Mouse (Mus musculus): ENCODE data around the gene Sh3bgrl2. TPM values are rescaled to one million over a fixed set of nuclear protein-coding genes. Genes with fewer than 3 reads are reported as not detected.

The Sh3bgrl2 gene
- polyA plus RNA-seq, 1 experiment = 5.8 TPM

DNA sequence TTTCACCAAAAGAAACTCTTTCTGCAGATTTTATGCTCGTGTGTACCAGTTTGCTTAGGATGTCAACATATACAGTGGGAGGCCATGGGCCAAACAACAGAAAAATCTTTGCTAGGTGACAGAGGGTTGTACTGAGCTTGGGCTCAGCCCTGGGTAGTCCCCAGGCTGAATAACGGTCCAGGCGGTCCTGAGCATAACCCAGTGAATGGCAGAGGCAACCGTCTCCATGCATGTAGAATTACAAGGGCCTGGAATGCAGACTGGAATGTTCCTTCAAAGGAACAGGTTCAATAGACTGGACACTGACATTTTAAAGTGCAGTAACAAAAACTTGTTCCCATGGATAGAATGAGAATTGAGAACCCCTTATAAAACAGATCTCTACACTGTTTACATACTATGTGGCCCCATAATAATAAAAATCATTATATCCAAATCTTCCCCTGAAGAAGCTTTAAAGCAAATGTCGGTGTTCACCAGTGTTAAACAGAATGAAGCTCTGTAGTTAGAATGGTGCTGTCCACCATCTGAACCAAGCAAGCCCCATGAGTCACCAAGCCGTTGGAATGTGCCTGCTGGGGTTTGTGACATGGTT, 54.1 kb downstream of the Sh3bgrl2 start:
- no peak for TF ChIP-seq CTCF (IDR thresholded peaks at IDR 0.05; ENCODE audit: control insufficient read depth, insufficient read depth, insufficient replicate concordance, low read depth, low read length)
- no peak for TF ChIP-seq POLR2A (IDR thresholded peaks at IDR 0.05; ENCODE audit: control insufficient read depth, low read depth, low read length)
- no peaks in the 10 kb centered on the region for H3K27me3 ChIP-seq (ENCODE audit: control insufficient read depth, insufficient read depth, low read length)
- H3K4me3 ChIP-seq (ENCODE audit: control insufficient read depth, low read depth, low read length) = no peak overlapping the region
- no peaks in the 10 kb centered on the region for H3K4me1 ChIP-seq (ENCODE audit: control insufficient read depth, insufficient read depth, low read length)
- H3K27ac ChIP-seq (ENCODE audit: control insufficient read depth, insufficient read depth, low read depth, low read length) = no peak overlapping the region
- H3K36me3 ChIP-seq (ENCODE audit: control insufficient read depth, insufficient read depth, low read length) = no peaks in the 10 kb centered on the region

DNA sequence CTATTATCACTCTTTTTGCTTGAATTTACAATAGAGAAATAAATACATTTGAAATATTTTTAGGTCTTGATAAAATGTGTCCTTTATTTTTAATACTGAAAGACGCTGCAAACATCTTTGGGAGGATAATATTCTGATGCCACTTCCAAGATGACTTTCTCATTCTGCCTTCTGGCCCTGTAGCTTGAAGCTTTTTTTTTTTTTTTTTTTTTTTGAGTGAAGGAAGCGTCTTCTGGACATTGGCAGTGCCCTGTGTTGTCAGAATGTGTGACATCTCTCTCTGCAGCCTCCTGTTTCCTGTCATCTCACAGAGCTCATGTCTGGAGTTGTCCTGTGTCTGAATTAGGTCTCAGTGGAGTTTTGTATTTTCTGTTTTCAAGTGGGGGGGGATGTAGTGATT, 55.0 kb downstream of the Sh3bgrl2 start:
- Histone ChIP-seq H3K27ac (ENCODE audit: control insufficient read depth, insufficient read depth, low read depth, low read length) (no peak overlapping the region), H3K4me3 (ENCODE audit: control insufficient read depth, low read depth, low read length) (no peak overlapping the region), H3K36me3 (ENCODE audit: control insufficient read depth, insufficient read depth, low read length) (no peaks in the 10 kb centered on the region), H3K27me3 (ENCODE audit: control insufficient read depth, insufficient read depth, low read length) (no peaks in the 10 kb centered on the region), H3K4me1 (ENCODE audit: control insufficient read depth, insufficient read depth, low read length) (no peaks in the 10 kb centered on the region)
- TF ChIP-seq CTCF (IDR thresholded peaks at IDR 0.05; ENCODE audit: control insufficient read depth, insufficient read depth, insufficient replicate concordance, low read depth, low read length) (no peak), POLR2A (IDR thresholded peaks at IDR 0.05; ENCODE audit: control insufficient read depth, low read depth, low read length) (no peak)

DNA sequence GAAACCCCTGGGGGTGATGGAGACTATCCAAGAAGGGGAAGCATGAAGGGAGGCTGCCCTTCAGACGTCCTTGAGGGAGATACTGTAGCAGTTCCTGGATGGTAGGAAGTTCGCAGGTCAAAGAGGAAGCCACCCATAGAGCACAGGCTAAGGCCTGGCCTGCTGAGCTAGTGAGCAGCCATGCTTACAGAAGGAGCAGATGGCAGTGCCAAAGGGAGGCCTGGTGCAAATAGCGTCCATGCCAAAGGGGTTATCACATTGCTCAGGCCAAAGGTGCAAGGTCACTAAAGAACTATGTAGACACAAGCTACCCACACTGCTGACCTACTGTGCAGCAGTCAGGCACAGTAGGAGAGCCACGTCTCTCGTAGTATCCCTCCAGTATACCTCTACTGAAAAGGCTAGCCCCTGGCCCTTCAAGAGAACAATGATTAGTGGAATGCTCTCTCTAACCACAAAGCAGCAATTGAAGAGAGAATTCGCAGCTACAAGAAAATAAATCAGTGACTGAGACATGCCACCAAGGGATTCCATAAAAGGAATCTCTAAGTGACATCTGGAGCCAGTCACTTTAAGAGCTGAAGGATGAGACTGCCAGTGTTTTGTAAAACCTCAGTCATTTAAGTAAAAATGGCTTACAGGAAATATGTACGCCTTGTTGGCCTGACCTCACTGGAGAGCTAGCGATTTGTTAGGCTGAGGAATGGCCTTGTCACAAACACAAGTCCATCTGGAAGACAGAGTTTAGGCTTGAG, 57.9 kb downstream of the Sh3bgrl2 start:
- no peak for TF ChIP-seq POLR2A (IDR thresholded peaks at IDR 0.05; ENCODE audit: control insufficient read depth, low read depth, low read length)
- no peak for TF ChIP-seq CTCF (IDR thresholded peaks at IDR 0.05; ENCODE audit: control insufficient read depth, insufficient read depth, insufficient replicate concordance, low read depth, low read length)
- Histone ChIP-seq H3K27me3 (ENCODE audit: control insufficient read depth, insufficient read depth, low read length) (no peaks in the 10 kb centered on the region), H3K4me3 (ENCODE audit: control insufficient read depth, low read depth, low read length) (no peak overlapping the region), H3K4me1 (ENCODE audit: control insufficient read depth, insufficient read depth, low read length) (no peaks in the 10 kb centered on the region), H3K27ac (ENCODE audit: control insufficient read depth, insufficient read depth, low read depth, low read length) (no peak overlapping the region), H3K36me3 (ENCODE audit: control insufficient read depth, insufficient read depth, low read length) (no peaks in the 10 kb centered on the region)

DNA sequence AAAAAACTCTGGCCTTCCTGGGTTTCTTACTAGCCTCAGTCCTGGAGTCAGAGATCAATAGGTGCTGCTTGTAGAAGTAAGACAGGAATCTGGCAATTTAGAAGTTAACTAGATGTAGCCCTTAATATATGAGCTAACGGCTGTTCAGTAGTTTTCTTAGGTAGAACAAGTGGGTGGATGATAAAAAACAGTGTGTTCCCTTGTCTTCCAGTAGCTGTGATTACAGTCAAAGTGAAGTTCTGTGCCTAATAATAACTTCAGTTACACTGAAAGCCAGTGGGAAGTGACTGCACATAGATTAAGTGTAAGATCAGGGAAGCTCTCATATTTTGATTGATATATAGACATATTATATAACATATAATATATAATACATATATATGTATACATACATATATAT, 60.0 kb downstream of the Sh3bgrl2 start:
- Histone ChIP-seq H3K27ac (ENCODE audit: control insufficient read depth, insufficient read depth, low read depth, low read length) (no peak overlapping the region), H3K4me3 (ENCODE audit: control insufficient read depth, low read depth, low read length) (no peak overlapping the region), H3K4me1 (ENCODE audit: control insufficient read depth, insufficient read depth, low read length) (no peaks in the 10 kb centered on the region), H3K27me3 (ENCODE audit: control insufficient read depth, insufficient read depth, low read length) (no peaks in the 10 kb centered on the region), H3K36me3 (ENCODE audit: control insufficient read depth, insufficient read depth, low read length) (no peaks in the 10 kb centered on the region)
- TF ChIP-seq CTCF (IDR thresholded peaks at IDR 0.05; ENCODE audit: control insufficient read depth, insufficient read depth, insufficient replicate concordance, low read depth, low read length) = no peak
- no peak for TF ChIP-seq POLR2A (IDR thresholded peaks at IDR 0.05; ENCODE audit: control insufficient read depth, low read depth, low read length)

DNA sequence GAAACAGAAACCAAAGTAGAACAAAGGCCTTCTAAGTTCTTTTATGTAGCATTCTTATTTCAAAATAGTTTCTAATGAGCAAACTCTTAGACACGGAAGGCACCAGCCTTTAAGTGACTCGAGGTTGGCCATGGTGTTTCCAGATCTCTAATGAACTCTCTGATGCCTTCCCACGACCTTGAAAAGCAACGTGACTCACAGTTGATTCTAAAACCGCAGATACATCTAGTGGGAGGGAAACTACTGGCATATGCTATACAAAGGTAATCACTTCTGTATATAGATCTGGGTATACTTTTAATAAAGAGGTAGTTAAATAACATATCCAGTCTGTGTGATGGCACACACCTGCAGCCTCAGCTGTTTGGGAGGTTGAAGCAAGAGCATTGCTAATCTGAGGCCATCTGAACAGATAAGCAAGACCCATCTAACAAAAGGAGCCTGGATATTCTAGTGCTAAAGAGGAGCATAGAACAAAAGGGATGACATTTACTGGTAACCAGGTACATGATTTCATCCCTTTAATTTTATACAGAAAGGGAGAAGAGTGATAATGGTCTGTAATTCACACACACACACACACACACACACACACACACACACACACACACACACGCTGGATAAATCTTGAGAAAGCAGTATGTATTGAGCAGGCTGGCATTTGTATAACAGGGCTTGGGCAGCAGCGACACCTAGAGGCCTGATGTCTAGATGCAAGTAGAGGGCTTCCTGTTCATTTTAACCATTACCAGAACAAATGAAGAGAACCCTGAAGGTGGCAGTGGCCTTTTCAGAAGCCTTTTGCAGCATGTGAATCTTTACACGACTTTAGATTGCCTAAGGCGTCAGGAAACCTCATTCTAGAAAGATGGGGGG, 61.5 kb downstream of the Sh3bgrl2 start:
- TF ChIP-seq POLR2A (IDR thresholded peaks at IDR 0.05; ENCODE audit: control insufficient read depth, low read depth, low read length) (no peak), CTCF (IDR thresholded peaks at IDR 0.05; ENCODE audit: control insufficient read depth, insufficient read depth, insufficient replicate concordance, low read depth, low read length) (no peak; the same call in 1 of the 2 replicates)
- H3K27ac ChIP-seq (ENCODE audit: control insufficient read depth, insufficient read depth, low read depth, low read length) = no peak overlapping the region
- H3K36me3 ChIP-seq (ENCODE audit: control insufficient read depth, insufficient read depth, low read length) = no peaks in the 10 kb centered on the region
- no peaks in the 10 kb centered on the region for H3K4me1 ChIP-seq (ENCODE audit: control insufficient read depth, insufficient read depth, low read length)
- no peak overlapping the region for H3K4me3 ChIP-seq (ENCODE audit: control insufficient read depth, low read depth, low read length)
- no peaks in the 10 kb centered on the region for H3K27me3 ChIP-seq (ENCODE audit: control insufficient read depth, insufficient read depth, low read length)

DNA sequence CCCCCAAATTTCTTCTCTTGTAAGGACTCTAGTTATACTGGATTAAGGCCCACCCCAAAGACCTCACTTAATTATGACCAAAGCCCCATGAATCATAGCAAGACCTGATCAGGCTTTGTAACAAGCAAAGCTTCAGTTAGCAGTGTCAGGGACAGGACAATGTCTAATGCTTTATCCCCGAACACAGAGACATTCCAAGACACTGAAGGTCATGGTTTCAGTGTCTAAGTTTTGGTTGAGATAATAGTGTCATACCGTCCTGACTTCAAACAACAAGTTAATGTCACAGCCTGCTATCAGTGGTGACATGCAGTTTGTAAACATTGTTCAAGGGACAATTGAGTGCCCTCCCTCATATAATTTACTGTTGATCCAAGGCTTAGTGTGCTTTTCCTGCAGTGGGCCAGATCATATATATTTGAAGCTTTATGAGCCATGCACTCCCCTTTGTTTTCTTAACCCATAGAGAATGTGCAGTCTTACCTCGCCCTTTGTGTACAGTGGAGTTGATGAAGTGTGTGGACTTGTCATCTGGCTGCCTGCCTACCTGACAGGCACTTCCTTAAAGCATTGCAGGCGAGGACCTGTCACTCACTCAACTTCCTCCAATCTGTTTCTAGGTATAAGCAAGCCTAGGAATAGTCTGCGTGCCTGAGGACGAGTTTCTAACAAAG, 67.9 kb downstream of the Sh3bgrl2 start:
- Histone ChIP-seq H3K4me1 (ENCODE audit: control insufficient read depth, insufficient read depth, low read length) (no peaks in the 10 kb centered on the region; the same call in 1 of the 2 replicates), H3K36me3 (ENCODE audit: control insufficient read depth, insufficient read depth, low read length) (no peaks in the 10 kb centered on the region), H3K27ac (ENCODE audit: control insufficient read depth, insufficient read depth, low read depth, low read length) (no peak overlapping the region), H3K27me3 (ENCODE audit: control insufficient read depth, insufficient read depth, low read length) (no peaks in the 10 kb centered on the region), H3K4me3 (ENCODE audit: control insufficient read depth, low read depth, low read length) (no peak overlapping the region)
- TF ChIP-seq POLR2A (IDR thresholded peaks at IDR 0.05; ENCODE audit: control insufficient read depth, low read depth, low read length) (no peak), CTCF (IDR thresholded peaks at IDR 0.05; ENCODE audit: control insufficient read depth, insufficient read depth, insufficient replicate concordance, low read depth, low read length) (no peak)

Measured in testis, adult 2 months (tissue).